Mouse (Mus musculus): ENCODE measurements around the gene Lrrc9. TPM values are rescaled to one million over a fixed set of nuclear protein-coding genes. Genes with fewer than 3 reads are reported as not detected.

Gene Lrrc9
- polyA plus RNA-seq, 1 experiment from 2014 or later: 0.26 TPM

DNA sequence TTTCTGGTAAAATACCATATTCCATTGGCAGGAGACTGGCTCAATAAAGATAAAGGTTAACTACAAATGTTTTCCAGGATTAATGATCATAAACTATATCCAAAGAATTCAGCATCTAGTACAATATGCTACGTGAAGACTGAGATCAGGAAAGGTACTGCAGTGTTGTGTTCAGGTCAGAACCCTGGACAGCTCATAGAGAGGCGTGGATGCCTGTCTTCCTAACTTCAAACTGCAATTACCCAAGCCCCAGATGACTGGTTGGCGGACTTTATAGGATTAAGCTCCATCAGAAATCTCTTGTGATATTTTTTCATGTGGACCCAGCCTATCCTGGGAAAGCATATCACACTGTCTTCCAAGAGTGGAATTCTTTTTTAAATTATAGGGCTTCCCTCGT lies 19.0 kb upstream of the Lrrc9 start:
- Histone ChIP-seq H3K9ac (ENCODE audit: low read depth, low read length) (no peak overlapping the region), H3K36me3 (ENCODE audit: control insufficient read depth, insufficient read depth, low read length) (no peaks in the 10 kb centered on the region), H3K4me1 (ENCODE audit: control insufficient read depth, insufficient read depth, low read length) (no peaks in the 10 kb centered on the region), H3K9me3 (ENCODE audit: control insufficient read depth, low read length) (no peaks in the 10 kb centered on the region), H3K27ac (replicated peaks; ENCODE audit: low read depth, low read length) (no peak overlapping the region), H3K4me2 (ENCODE audit: low read depth, low read length) (no peak overlapping the region), H3K27me3 (replicated peaks; ENCODE audit: control insufficient read depth, insufficient read depth, low read length) (no peaks in the 10 kb centered on the region), H3K4me3 (ENCODE audit: low read depth, low read length) (no peak overlapping the region)
- DNase-seq (ENCODE audit: low spot score) (peak; percentile 68), ATAC-seq (ENCODE audit: low read depth) (no peak)
- 43% methylated on average over 4 of the region's 4 CpGs for WGBS

DNA sequence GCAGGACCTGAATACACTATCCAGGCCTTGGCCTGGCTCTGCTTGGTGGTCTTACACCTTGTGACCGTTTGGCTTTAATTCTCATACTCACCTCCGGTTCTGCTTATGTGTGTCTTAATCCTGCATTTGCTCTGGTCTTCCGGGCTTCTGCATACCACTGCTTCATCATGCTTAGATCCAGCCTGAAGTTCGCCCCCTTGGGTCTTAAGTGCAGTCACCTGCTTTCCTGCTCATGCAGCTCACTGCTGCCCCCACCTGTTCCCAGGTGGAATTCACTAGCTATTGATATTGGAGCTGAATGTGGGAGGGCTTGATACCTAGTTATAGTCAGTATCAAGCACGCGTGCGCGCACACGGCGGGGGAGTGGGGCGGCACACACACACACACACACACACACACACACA lies 13.9 kb upstream of the Lrrc9 start:
- DNase-seq (ENCODE audit: low spot score) (peak; percentile 82), ATAC-seq (ENCODE audit: low read depth) (peak; percentile 57)
- no peak overlapping the region for H3K4me3 ChIP-seq (ENCODE audit: low read depth, low read length)
- no peak overlapping the region for H3K9ac ChIP-seq (ENCODE audit: low read depth, low read length)
- H3K27ac ChIP-seq (replicated peaks; ENCODE audit: low read depth, low read length): no peak overlapping the region
- WGBS: 18% methylated on average over 11 of the region's 11 CpGs
- H3K4me2 ChIP-seq (ENCODE audit: low read depth, low read length): no peak overlapping the region
- no peaks in the 10 kb centered on the region for H3K27me3 ChIP-seq (replicated peaks; ENCODE audit: control insufficient read depth, insufficient read depth, low read length)
- H3K36me3 ChIP-seq (ENCODE audit: control insufficient read depth, insufficient read depth, low read length): no peaks in the 10 kb centered on the region
- no peaks in the 10 kb centered on the region for H3K4me1 ChIP-seq (ENCODE audit: control insufficient read depth, insufficient read depth, low read length)
- H3K9me3 ChIP-seq (ENCODE audit: control insufficient read depth, low read length): no peaks in the 10 kb centered on the region

DNA sequence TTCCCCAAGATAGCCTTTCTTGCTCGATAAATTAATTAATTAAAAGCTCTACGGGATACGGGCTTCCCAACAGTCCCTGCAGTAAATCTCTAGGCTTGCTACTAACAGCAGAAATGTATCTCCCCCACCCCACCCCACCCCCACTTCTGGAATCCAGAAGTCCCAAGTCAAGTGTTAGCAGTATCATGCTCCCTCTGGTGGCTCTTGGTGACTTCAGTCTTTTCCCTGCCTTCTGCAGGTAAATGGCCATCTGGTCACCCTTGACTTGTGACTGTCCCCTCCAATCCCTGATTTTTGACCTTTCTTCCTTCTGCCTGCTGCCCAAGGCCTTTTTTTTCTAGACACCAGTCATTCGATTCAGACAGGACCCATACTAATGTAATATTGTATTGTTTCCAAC lies 9.5 kb upstream of the Lrrc9 start:
- ATAC-seq (ENCODE audit: low read depth): no peak
- H3K4me2 ChIP-seq (ENCODE audit: low read depth, low read length): no peak overlapping the region
- no peaks in the 10 kb centered on the region for H3K4me1 ChIP-seq (ENCODE audit: control insufficient read depth, insufficient read depth, low read length)
- no peaks in the 10 kb centered on the region for H3K36me3 ChIP-seq (ENCODE audit: control insufficient read depth, insufficient read depth, low read length)
- no peaks in the 10 kb centered on the region for H3K27me3 ChIP-seq (replicated peaks; ENCODE audit: control insufficient read depth, insufficient read depth, low read length)
- no peak overlapping the region for H3K4me3 ChIP-seq (ENCODE audit: low read depth, low read length)
- no peaks in the 10 kb centered on the region for H3K9me3 ChIP-seq (ENCODE audit: control insufficient read depth, low read length)
- H3K9ac ChIP-seq (ENCODE audit: low read depth, low read length): no peak overlapping the region
- H3K27ac ChIP-seq (replicated peaks; ENCODE audit: low read depth, low read length): no peak overlapping the region
- WGBS: 77% methylated on average over 4 of the region's 4 CpGs
- no peak for DNase-seq (ENCODE audit: low spot score)

DNA sequence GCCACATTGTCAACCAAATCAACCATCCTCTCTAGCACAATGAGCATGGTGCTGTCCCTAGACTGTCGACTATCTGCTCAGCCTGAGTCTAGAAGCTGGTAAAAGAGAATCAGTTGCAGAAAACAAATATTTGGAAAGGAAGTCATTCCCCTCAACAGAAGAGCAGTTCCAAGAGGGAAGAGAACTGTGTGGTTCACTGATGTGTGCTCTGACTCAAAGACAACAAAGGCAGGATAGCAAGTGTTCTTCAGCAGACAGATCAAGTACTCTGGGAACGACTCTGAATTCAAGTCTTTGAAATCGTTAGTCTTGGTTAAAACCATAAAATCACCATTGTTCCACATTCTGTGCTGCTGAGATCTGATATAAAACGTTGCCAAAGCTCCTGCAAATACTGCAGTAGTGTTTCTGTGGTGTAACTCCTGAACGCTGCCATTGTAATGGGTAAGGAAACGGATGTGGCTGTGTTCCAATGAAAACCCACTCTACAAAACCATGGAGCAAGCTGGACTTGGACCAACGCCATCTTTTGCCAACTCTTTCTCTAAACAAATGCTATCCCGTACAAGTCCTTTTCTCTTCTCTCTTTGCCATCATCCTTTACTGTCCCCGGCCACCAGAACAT lies 8.3 kb upstream of the Lrrc9 start:
- ATAC-seq (ENCODE audit: low read depth) (no peak), DNase-seq (ENCODE audit: low spot score) (peak; percentile 72)
- Histone ChIP-seq H3K27me3 (replicated peaks; ENCODE audit: control insufficient read depth, insufficient read depth, low read length) (no peaks in the 10 kb centered on the region), H3K4me1 (ENCODE audit: control insufficient read depth, insufficient read depth, low read length) (no peaks in the 10 kb centered on the region), H3K9ac (ENCODE audit: low read depth, low read length) (no peak overlapping the region), H3K36me3 (ENCODE audit: control insufficient read depth, insufficient read depth, low read length) (no peaks in the 10 kb centered on the region), H3K4me3 (ENCODE audit: low read depth, low read length) (no peak overlapping the region), H3K27ac (replicated peaks; ENCODE audit: low read depth, low read length) (no peak overlapping the region), H3K4me2 (ENCODE audit: low read depth, low read length) (no peak overlapping the region), H3K9me3 (ENCODE audit: control insufficient read depth, low read length) (no peaks in the 10 kb centered on the region)
- 54% methylated on average over 9 of the region's 9 CpGs for WGBS

DNA sequence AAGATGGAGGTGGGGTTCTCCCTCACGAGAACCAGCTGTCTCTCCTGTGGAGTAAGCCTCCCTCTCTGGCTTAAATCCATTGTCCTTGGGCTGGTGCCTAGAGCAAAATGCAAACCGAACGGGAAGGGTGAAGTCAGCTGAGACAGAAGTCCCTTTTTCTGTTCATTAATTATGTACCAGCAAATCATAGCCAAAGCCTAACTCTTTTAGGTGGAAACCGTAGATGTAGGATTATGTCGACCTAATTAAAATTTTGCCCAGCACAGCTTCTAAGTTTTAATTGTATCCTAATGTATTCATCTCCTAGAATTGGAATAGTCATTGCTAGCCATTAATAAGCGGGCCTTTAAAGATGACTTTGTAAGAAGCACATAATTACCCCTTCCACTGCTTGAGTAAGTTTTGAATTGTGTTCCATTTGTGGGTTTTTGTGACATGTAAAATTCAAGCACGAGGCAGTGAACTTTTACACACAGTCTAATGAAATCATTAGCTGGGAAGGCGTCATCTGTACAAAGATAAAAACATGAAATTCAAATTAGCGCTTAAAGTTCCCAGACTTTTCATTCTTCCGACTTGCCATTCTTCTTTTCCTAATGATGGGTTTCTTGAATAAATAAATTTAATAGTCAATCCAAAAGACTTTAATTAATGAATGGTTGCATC lies 3.9 kb upstream of the Lrrc9 start:
- H3K9ac ChIP-seq (ENCODE audit: low read depth, low read length): no peak overlapping the region
- no peak for ATAC-seq (ENCODE audit: low read depth)
- H3K36me3 ChIP-seq (ENCODE audit: control insufficient read depth, insufficient read depth, low read length): no peaks in the 10 kb centered on the region
- no peak overlapping the region for H3K4me2 ChIP-seq (ENCODE audit: low read depth, low read length)
- no peak overlapping the region for H3K4me3 ChIP-seq (ENCODE audit: low read depth, low read length)
- no peaks in the 10 kb centered on the region for H3K4me1 ChIP-seq (ENCODE audit: control insufficient read depth, insufficient read depth, low read length)
- no peaks in the 10 kb centered on the region for H3K27me3 ChIP-seq (replicated peaks; ENCODE audit: control insufficient read depth, insufficient read depth, low read length)
- no peaks in the 10 kb centered on the region for H3K9me3 ChIP-seq (ENCODE audit: control insufficient read depth, low read length)
- WGBS: 70% methylated on average over 10 of the region's 10 CpGs
- no peak overlapping the region for H3K27ac ChIP-seq (replicated peaks; ENCODE audit: low read depth, low read length)
- no peak for DNase-seq (ENCODE audit: low spot score)

DNA sequence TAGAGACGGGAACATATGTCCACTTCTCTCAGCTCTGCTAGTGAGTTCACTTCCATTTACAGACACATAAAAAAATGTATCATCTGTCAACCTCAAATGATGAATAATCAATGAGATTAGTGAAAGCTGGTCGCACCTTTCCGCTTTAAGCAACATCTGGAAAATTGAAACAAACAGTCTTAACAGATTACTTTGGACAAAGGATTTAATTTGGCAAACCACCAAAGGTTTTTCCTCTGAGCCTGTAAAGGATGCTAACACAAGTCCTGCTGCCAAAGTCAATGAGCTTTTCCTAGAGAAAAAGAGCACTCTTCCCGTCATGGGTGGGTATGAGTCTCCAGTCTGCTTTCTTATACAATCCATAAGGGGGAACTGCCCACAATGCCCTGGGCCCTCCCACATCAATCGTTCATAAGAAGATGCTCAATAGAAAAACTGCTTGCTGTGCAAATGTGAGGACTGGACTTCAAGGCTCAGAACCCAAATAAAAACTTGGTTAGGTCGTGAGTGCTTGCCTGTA lies 2.6 kb upstream of the Lrrc9 start:
- H3K27ac ChIP-seq (replicated peaks; ENCODE audit: low read depth, low read length): no peak overlapping the region
- H3K4me2 ChIP-seq (ENCODE audit: low read depth, low read length): no peak overlapping the region
- H3K9me3 ChIP-seq (ENCODE audit: control insufficient read depth, low read length): no peaks in the 10 kb centered on the region
- H3K9ac ChIP-seq (ENCODE audit: low read depth, low read length): no peak overlapping the region
- H3K36me3 ChIP-seq (ENCODE audit: control insufficient read depth, insufficient read depth, low read length): no peaks in the 10 kb centered on the region
- H3K4me3 ChIP-seq (ENCODE audit: low read depth, low read length): no peak overlapping the region
- H3K27me3 ChIP-seq (replicated peaks; ENCODE audit: control insufficient read depth, insufficient read depth, low read length): no peaks in the 10 kb centered on the region
- no peaks in the 10 kb centered on the region for H3K4me1 ChIP-seq (ENCODE audit: control insufficient read depth, insufficient read depth, low read length)
- DNase-seq (ENCODE audit: low spot score): no peak
- no peak for ATAC-seq (ENCODE audit: low read depth)
- WGBS: 63% methylated on average over 6 of the region's 6 CpGs

DNA sequence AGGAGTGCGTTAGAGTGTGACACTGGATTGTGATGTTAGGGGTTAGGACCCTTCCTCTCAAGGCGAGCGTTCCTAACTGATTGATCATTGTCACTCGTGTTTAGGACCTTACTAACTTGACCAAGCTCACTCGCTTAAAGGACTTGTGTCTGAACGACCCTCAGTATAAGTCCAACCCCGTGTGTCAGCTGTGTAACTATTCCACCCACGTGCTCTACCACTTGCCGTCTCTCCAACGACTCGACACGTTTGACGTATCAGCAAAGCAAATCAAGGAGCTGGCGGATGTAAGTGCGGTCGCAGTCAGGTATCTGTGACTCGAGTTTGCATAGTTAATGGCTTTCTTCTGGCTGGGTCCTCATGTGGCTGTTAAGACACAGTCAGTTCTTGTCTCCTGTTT lies 12.3 kb downstream of the Lrrc9 start:
- DNase-seq (ENCODE audit: low spot score) (no peak), ATAC-seq (ENCODE audit: low read depth) (no peak)
- H3K4me1 ChIP-seq (ENCODE audit: control insufficient read depth, insufficient read depth, low read length): no peaks in the 10 kb centered on the region
- H3K27me3 ChIP-seq (replicated peaks; ENCODE audit: control insufficient read depth, insufficient read depth, low read length): no peaks in the 10 kb centered on the region
- no peaks in the 10 kb centered on the region for H3K9me3 ChIP-seq (ENCODE audit: control insufficient read depth, low read length)
- H3K27ac ChIP-seq (replicated peaks; ENCODE audit: low read depth, low read length): no peak overlapping the region
- H3K9ac ChIP-seq (ENCODE audit: low read depth, low read length): no peak overlapping the region
- no peak overlapping the region for H3K4me2 ChIP-seq (ENCODE audit: low read depth, low read length)
- H3K4me3 ChIP-seq (ENCODE audit: low read depth, low read length): no peak overlapping the region
- no peaks in the 10 kb centered on the region for H3K36me3 ChIP-seq (ENCODE audit: control insufficient read depth, insufficient read depth, low read length)
- WGBS: 84% methylated on average over 17 of the region's 17 CpGs

DNA sequence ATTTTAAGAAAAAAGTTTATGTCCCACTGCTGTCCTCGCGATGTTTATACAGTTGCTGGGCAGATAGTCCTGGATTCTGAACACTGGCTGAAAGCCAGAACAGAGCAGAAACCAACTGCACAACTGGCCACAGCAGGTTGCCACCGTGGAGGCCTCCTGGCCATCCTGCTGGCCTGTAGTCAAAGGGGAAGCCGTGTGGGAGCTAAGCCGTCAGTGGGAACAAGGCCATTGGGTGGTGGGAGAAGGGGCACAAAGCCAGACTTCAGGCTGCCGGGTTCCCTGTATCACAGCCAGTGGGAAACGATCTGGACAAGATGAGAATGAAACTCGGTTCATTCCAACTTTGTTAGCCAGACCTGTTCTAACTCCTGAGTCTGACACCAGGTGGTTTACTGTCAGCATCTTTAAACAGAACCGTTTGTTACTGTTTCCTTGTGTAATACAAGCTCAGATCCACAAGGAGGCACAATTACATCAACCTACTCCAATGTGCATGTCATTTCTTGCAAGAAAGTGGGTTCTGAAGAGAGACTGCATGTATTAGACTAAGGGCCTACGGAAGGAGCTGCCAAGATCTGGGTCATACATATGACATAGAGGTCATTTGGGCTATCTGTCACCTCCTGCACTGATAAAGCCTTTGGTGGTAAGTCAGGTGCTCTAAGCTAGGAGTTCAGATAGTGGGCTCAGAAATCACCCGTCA lies 19.7 kb downstream of the Lrrc9 start:
- DNase-seq (ENCODE audit: low spot score): peak; percentile 24
- Histone ChIP-seq H3K9ac (ENCODE audit: low read depth, low read length) (no peak overlapping the region), H3K4me3 (ENCODE audit: low read depth, low read length) (no peak overlapping the region), H3K36me3 (ENCODE audit: control insufficient read depth, insufficient read depth, low read length) (no peaks in the 10 kb centered on the region), H3K4me2 (ENCODE audit: low read depth, low read length) (no peak overlapping the region), H3K4me1 (ENCODE audit: control insufficient read depth, insufficient read depth, low read length) (no peaks in the 10 kb centered on the region), H3K27me3 (replicated peaks; ENCODE audit: control insufficient read depth, insufficient read depth, low read length) (no peaks in the 10 kb centered on the region), H3K9me3 (ENCODE audit: control insufficient read depth, low read length) (no peaks in the 10 kb centered on the region), H3K27ac (replicated peaks; ENCODE audit: low read depth, low read length) (no peak overlapping the region)
- WGBS: 47% methylated on average over 11 of the region's 11 CpGs
- ATAC-seq (ENCODE audit: low read depth): no peak

All from embryonic facial prominence, embryonic 14.5 days (tissue).